Mouse (Mus musculus) skeletal muscle tissue, adult 2 months (tissue): Measurements from ENCODE around the gene Engase.

Source experiments
- DNase-seq: peaks from one replicate; pipeline ENCODE4 v3.0.0-alpha.2; 2012; ENCODE audit warnings: low read depth, low spot score

Gene Engase

GRCm38 (mm10) chr11:118520932-118521331 lies 44.3 kb downstream of the Engase start:
- no peak for DNase-seq

GRCm38 (mm10) chr11:118523496-118524145 lies 47.0 kb downstream of the Engase start:
- no peak for DNase-seq

GRCm38 (mm10) chr11:118525059-118525458 lies 48.4 kb downstream of the Engase start:
- no peak for DNase-seq

- no peak for DNase-seq
Measured at GRCm38 (mm10) chr11:118528761-118529160, 52.1 kb downstream of the Engase start.

GRCm38 (mm10) chr11:118530313-118530712 lies 53.7 kb downstream of the Engase start:
- DNase-seq, result no peak

- no peak for DNase-seq
Measured at GRCm38 (mm10) chr11:118534382-118535092, 57.9 kb downstream of the Engase start.

GRCm38 (mm10) chr11:118538008-118538407 lies 61.4 kb downstream of the Engase start:
- DNase-seq, result no peak
